Mouse (Mus musculus): ENCODE measurements around the gene Ccr10.
"Not testable (repeated sequence)": the region's sequence is repeated elsewhere in the genome, so short reads cannot be mapped to it uniquely, and the experiment has no call there.

Gene Ccr10

GRCm38 (mm10) chr11:101151063-101151462 is 24.2 kb downstream of the Ccr10 start:
- no peak for DNase-seq

GRCm38 (mm10) chr11:101149178-101150105 is 25.8 kb downstream of the Ccr10 start:
- no peak for DNase-seq

GRCm38 (mm10) chr11:101148751-101149150 is 26.5 kb downstream of the Ccr10 start:
- DNase-seq: no peak

GRCm38 (mm10) chr11:101146377-101146776 is 28.9 kb downstream of the Ccr10 start:
- no peak for DNase-seq

GRCm38 (mm10) chr11:101143338-101144225 is 31.7 kb downstream of the Ccr10 start:
- DNase-seq: no peak

- DNase-seq: no peak
Observed at GRCm38 (mm10) chr11:101142215-101142967, 32.9 kb downstream of the Ccr10 start.

GRCm38 (mm10) chr11:101141088-101141487 is 34.2 kb downstream of the Ccr10 start:
- no peak for DNase-seq

- peak; percentile 58 for DNase-seq
Observed at GRCm38 (mm10) chr11:101140164-101140819, 35.0 kb downstream of the Ccr10 start.

- DNase-seq: peak; percentile 69
Observed at GRCm38 (mm10) chr11:101138536-101139181, 36.6 kb downstream of the Ccr10 start.

GRCm38 (mm10) chr11:101137000-101137399 is 38.2 kb downstream of the Ccr10 start:
- no peak for DNase-seq

- no peak for DNase-seq
Observed at GRCm38 (mm10) chr11:101134217-101134865, 40.9 kb downstream of the Ccr10 start.

GRCm38 (mm10) chr11:101133037-101133436 is 42.2 kb downstream of the Ccr10 start:
- DNase-seq: no peak

GRCm38 (mm10) chr11:101131701-101132100 is 43.5 kb downstream of the Ccr10 start:
- peak; percentile 51 for DNase-seq

GRCm38 (mm10) chr11:101131187-101131586 is 44.1 kb downstream of the Ccr10 start:
- no peak for DNase-seq

- peak; percentile 48 for DNase-seq
Observed at GRCm38 (mm10) chr11:101130056-101130756, 45.0 kb downstream of the Ccr10 start.

- no peak for DNase-seq
Observed at GRCm38 (mm10) chr11:101128996-101129577, 46.2 kb downstream of the Ccr10 start.

- DNase-seq: no peak
Observed at GRCm38 (mm10) chr11:101127075-101127474, 48.2 kb downstream of the Ccr10 start.

- not testable (repeated sequence) for DNase-seq
Observed at GRCm38 (mm10) chr11:101125008-101125407, 50.2 kb downstream of the Ccr10 start.

GRCm38 (mm10) chr11:101124494-101124893 is 50.7 kb downstream of the Ccr10 start:
- DNase-seq: not testable (repeated sequence)

All from lung, postnatal 10 days (tissue).